Mouse (Mus musculus) intestine, embryonic 16.5 days (tissue): ENCODE results near the gene Tuba4a. TPM values are rescaled to one million over a fixed set of nuclear protein-coding genes. Genes with fewer than 3 reads are reported as not detected.
"Not testable (repeated sequence)": the region's sequence is repeated elsewhere in the genome, so short reads cannot be mapped to it uniquely, and the experiment has no call there.

Experiments
- ATAC-seq: fragments of 200-750 bp; cut with Nextera tagmentation; 2 replicates; pipeline ENCODE4 v1.8.0; 2017; ENCODE audit warnings: moderate TSS enrichment, moderate library complexity
- H3K27ac ChIP-seq: fragments of 300-500 bp; sonication (generic); 2 replicates; pipeline ENCODE4 v1.5.1; 2014; ENCODE audit warnings: mild to moderate bottlenecking, low read length
- H3K27me3 ChIP-seq: fragments of 300-500 bp; sonication (generic); replicated peaks from 2 replicates; pipeline ENCODE4 v1.6.1; 2014; ENCODE audit warnings: low read length, control low read depth, mixed read lengths; ENCODE audit not compliant: control insufficient read depth, insufficient read depth
- H3K36me3 ChIP-seq: fragments of 300-500 bp; sonication (generic); 2 replicates; pipeline ENCODE4 v1.6.1; 2014; ENCODE audit warnings: low read length, control low read depth; ENCODE audit not compliant: control insufficient read depth, insufficient read depth
- H3K4me1 ChIP-seq: fragments of 300-500 bp; sonication (generic); 2 replicates; pipeline ENCODE4 v1.6.1; 2014; ENCODE audit warnings: low read length, control low read depth, mixed read lengths; ENCODE audit not compliant: control insufficient read depth, insufficient read depth
- H3K4me2 ChIP-seq: fragments of 300-500 bp; sonication (generic); 2 replicates; pipeline ENCODE4 v1.6.1; 2014; ENCODE audit warnings: low read depth, low read length, control low read depth
- H3K4me3 ChIP-seq: fragments of 300-500 bp; sonication (generic); 2 replicates; pipeline ENCODE4 v1.5.1; 2014; ENCODE audit warnings: mild to moderate bottlenecking, low read length
- H3K9ac ChIP-seq: fragments of 300-500 bp; sonication (generic); 2 replicates; pipeline ENCODE4 v1.6.1; 2014; ENCODE audit warnings: low read depth, low read length
- H3K9me3 ChIP-seq: fragments of 300-500 bp; sonication (generic); 2 replicates; pipeline ENCODE4 v1.6.1; 2016; ENCODE audit warnings: low read length, control low read depth; ENCODE audit not compliant: control insufficient read depth
- WGBS: fragments of 180-500 bp; shearing (Covaris S2); extraction: QIAGEN DNeasy Blood & Tissue Kit; methylation state at CpG from one replicate; pipeline ENCODE4 v1.1.7; 2014; 5-methylcytosine and 5-hydroxymethylcytosine counted together
- polyA plus RNA-seq: library from polyadenylated mRNA; unstranded; fragments of >200 nt; fragmentation: Nextera tagmentation; extraction: Ambion mirVana; gene quantifications from 2 replicates; pipeline ENCODE4 v1.2.1, GENCODE M21; 2015

The Tuba4a gene
- polyA plus RNA-seq, 1 experiment from 2014 or later: 151 TPM

DNA sequence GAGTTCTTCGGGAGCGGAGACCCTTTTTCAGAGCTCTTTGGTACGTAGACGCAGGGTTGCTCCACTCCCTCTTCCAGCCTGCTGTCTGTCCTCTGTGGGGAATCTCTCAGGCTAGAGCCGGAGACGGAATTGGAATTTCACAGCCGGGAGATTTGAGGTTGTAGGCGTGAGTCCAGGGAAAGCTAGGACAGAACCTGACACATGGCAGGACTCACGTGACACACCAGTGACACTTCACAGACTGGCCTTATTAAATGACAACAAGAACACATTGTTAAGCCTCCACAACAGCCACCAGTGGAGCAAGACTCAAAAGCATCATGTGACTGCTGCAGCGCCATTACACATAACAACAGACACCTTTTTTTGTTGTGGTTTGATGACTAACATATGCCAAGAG, 19.9 kb upstream of the Tuba4a start:
- Histone ChIP-seq H3K27me3 (no peaks in the 10 kb centered on the region), H3K4me3 (no peak overlapping the region), H3K9ac (no peak overlapping the region), H3K4me1 (peaks cover 5% of the 10 kb centered on the region), H3K9me3 (no peaks in the 10 kb centered on the region), H3K4me2 (no peak overlapping the region), H3K27ac (no peak overlapping the region), H3K36me3 (peaks cover 9% of the 10 kb centered on the region; the same call in 1 of the 2 replicates)
- no peak for ATAC-seq
- WGBS: 81% methylated on average over 10 of the region's 10 CpGs

GRCm38 (mm10) chr1:75236117-75237050, 16.7 kb upstream of the Tuba4a start, which contains the start of gene Dnajb2:
Gene Dnajb2 (plus strand): TSS chr1:75236406.
- peak within 1 kb of the TSS; percentile 72 for H3K9ac ChIP-seq
- H3K27ac ChIP-seq: peak within 1 kb of the TSS; percentile 84
- peak within 1 kb of the TSS; percentile 68 for H3K4me2 ChIP-seq
- H3K27me3 ChIP-seq: no peaks in the 10 kb centered on the region; the same call in 1 of the 2 replicates
- under 1% methylated on average over 64 of the region's 64 CpGs for WGBS
- H3K4me3 ChIP-seq: peak within 1 kb of the TSS; percentile 62
- H3K9me3 ChIP-seq: no peaks in the 10 kb centered on the region
- 0 out of 2 replicates have a peak, but pooled peaks cover 2% of the 10 kb centered on the region for H3K36me3 ChIP-seq
- peak; percentile 94 for ATAC-seq
- H3K4me1 ChIP-seq: peaks cover 7% of the 10 kb centered on the region

- Histone ChIP-seq H3K27me3 (no peaks in the 10 kb centered on the region; the same call in 1 of the 2 replicates), H3K4me3 (no peak overlapping the region), H3K9ac (no peak overlapping the region), H3K9me3 (no peaks in the 10 kb centered on the region), H3K4me2 (no peak overlapping the region), H3K4me1 (peaks cover 7% of the 10 kb centered on the region), H3K36me3 (no peaks in the 10 kb centered on the region), H3K27ac (no peak overlapping the region)
- WGBS: 3% methylated on average over 8 of the region's 8 CpGs
- no peak; the same call in 1 of the 2 replicates for ATAC-seq
These were observed 14.9 kb upstream of the Tuba4a start for GRCm38 (mm10) chr1:75234606-75235005.

- not testable (repeated sequence) for H3K4me3 ChIP-seq, H3K9ac ChIP-seq, H3K27me3 ChIP-seq, H3K27ac ChIP-seq, H3K4me2 ChIP-seq, H3K36me3 ChIP-seq, H3K9me3 ChIP-seq, ATAC-seq, H3K4me1 ChIP-seq
- 71% methylated on average over 4 of the region's 4 CpGs for WGBS
These were observed 12.8 kb upstream of the Tuba4a start for GRCm38 (mm10) chr1:75232489-75232888.

- Histone ChIP-seq H3K27ac (no peak within 1 kb of the TSS), H3K4me3 (no peak within 1 kb of the TSS), H3K4me1 (peaks cover 5% of the 10 kb centered on the region; the same call in 1 of the 2 replicates), H3K27me3 (no peaks in the 10 kb centered on the region; the same call in 1 of the 2 replicates), H3K9ac (no peak within 1 kb of the TSS), H3K9me3 (no peaks in the 10 kb centered on the region), H3K4me2 (no peak within 1 kb of the TSS), H3K36me3 (no peaks in the 10 kb centered on the region)
- ATAC-seq: no peak
- 70% methylated on average over 5 of the region's 5 CpGs for WGBS
These were observed 12.0 kb upstream of the Tuba4a start, which contains the start of gene A630095N17Rik for GRCm38 (mm10) chr1:75231664-75232152. Gene A630095N17Rik (minus strand): TSS chr1:75232102.

GRCm38 (mm10) chr1:75231224-75231623, 11.6 kb upstream of the Tuba4a start:
- Histone ChIP-seq H3K27me3 (no peaks in the 10 kb centered on the region; the same call in 1 of the 2 replicates), H3K36me3 (no peaks in the 10 kb centered on the region), H3K4me3 (no peak overlapping the region), H3K4me1 (peaks cover 5% of the 10 kb centered on the region; the same call in 1 of the 2 replicates), H3K4me2 (no peak overlapping the region), H3K9me3 (no peaks in the 10 kb centered on the region), H3K9ac (no peak overlapping the region), H3K27ac (no peak overlapping the region)
- 83% methylated on average over 4 of the region's 4 CpGs for WGBS
- no peak for ATAC-seq

DNA sequence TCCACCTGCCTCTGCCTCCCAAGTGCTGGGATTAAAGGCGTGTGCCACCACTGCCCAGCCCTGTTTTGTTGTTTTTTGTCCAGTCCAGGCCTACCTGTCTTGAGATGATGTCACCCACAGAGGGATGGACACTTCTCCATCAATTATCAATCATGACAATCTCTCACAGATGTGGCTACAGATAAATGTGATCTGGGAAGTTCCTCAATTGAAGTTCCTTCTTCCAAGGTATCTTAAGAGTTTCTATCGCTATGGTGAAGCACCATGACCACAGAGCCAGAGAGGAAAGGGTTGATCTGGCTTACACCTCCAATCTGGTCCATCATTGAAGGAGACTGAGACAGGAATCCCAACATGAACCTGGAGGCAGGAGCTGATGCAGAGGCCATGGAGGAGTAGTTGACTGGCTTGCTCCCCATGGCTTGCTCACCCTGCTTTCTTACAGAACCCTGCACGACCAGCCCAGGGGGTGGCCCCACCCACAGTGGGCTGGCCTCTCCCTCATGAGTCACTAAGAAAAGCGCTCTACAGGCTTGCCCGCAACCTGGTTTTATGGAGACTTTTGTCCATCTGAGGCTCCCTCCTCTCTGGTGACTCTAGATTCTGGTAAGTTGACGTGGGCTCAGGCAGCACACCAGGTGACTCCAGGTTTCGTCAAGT, 10.8 kb upstream of the Tuba4a start:
- peaks cover 5% of the 10 kb centered on the region; the same call in 1 of the 2 replicates for H3K4me1 ChIP-seq
- no peaks in the 10 kb centered on the region for H3K36me3 ChIP-seq
- H3K27me3 ChIP-seq: no peaks in the 10 kb centered on the region; the same call in 1 of the 2 replicates
- no peak overlapping the region for H3K9ac ChIP-seq
- no peak for ATAC-seq
- 65% methylated on average over 7 of the region's 7 CpGs for WGBS
- H3K4me3 ChIP-seq: no peak overlapping the region
- no peak overlapping the region for H3K4me2 ChIP-seq
- H3K9me3 ChIP-seq: no peaks in the 10 kb centered on the region
- H3K27ac ChIP-seq: no peak overlapping the region

- 64% methylated on average over 4 of the region's 4 CpGs for WGBS
- H3K27me3 ChIP-seq: no peaks in the 10 kb centered on the region; the same call in 1 of the 2 replicates
- no peaks in the 10 kb centered on the region for H3K4me1 ChIP-seq
- ATAC-seq: no peak
- no peaks in the 10 kb centered on the region for H3K9me3 ChIP-seq
- H3K4me2 ChIP-seq: no peak overlapping the region
- no peak overlapping the region for H3K4me3 ChIP-seq
- H3K27ac ChIP-seq: no peak overlapping the region
- H3K36me3 ChIP-seq: no peaks in the 10 kb centered on the region
- no peak overlapping the region for H3K9ac ChIP-seq
These were observed 9.5 kb upstream of the Tuba4a start for GRCm38 (mm10) chr1:75229158-75229557.

GRCm38 (mm10) chr1:75227653-75228052, 8.0 kb upstream of the Tuba4a start:
- H3K27me3 ChIP-seq: no peaks in the 10 kb centered on the region; the same call in 1 of the 2 replicates
- no peak overlapping the region for H3K4me2 ChIP-seq
- no peak overlapping the region for H3K9ac ChIP-seq
- H3K4me3 ChIP-seq: no peak overlapping the region
- no peaks in the 10 kb centered on the region for H3K4me1 ChIP-seq
- H3K9me3 ChIP-seq: no peaks in the 10 kb centered on the region
- H3K27ac ChIP-seq: no peak overlapping the region
- ATAC-seq: no peak
- WGBS: 74% methylated on average over 1 of the region's 1 CpGs
- H3K36me3 ChIP-seq: no peaks in the 10 kb centered on the region
